Mouse (Mus musculus): ENCODE results near the gene Lyrm1. TPM values are rescaled to one million over a fixed set of nuclear protein-coding genes. Genes with fewer than 3 reads are reported as not detected.

Gene Lyrm1
- total RNA-seq (2023), result 1 to 10 TPM; 3.9 to 5.8 TPM

GRCm38 (mm10) chr7:119895639-119896512 is at the start of gene Lyrm1, which contains the start of gene Dcun1d3:
Gene Lyrm1 (plus strand): TSS chr7:119895861.
Gene Dcun1d3 (minus strand): TSS chr7:119896298.

Other genes with a start within 250 kb of the Lyrm1 start
- not detected for gene Acsm4, start 205.8 kb upstream of the Lyrm1 start, total RNA-seq (2023)
- gene Thumpd1, start 175.1 kb upstream of the Lyrm1 start, total RNA-seq (2023), result 10 to 100 TPM; 12.0 to 15.1 TPM
- not detected for gene Acsm3, start 134.9 kb upstream of the Lyrm1 start, total RNA-seq (2023)
- gene Rexo5, start 101.9 kb upstream of the Lyrm1 start, total RNA-seq (2023), result 10 to 100 TPM; 12.6 to 21.6 TPM
- gene Eri2, start 101.8 kb upstream of the Lyrm1 start, total RNA-seq (2023), result 1 to 10 TPM; 4.4 to 5.1 TPM
- gene Dcun1d3, start 437 bp downstream of the Lyrm1 start, total RNA-seq (2023), result 10 to 100 TPM; 15.6 to 22.6 TPM
- not detected for gene Dnah3, start 199.4 kb downstream of the Lyrm1 start, total RNA-seq (2023)
- 10 to 100 TPM in 1 of 2 experiments, 1 to 10 TPM in 1; 8.2 to 10.7 TPM for gene Tmem159, start 206.5 kb downstream of the Lyrm1 start, total RNA-seq (2023)
- not detected for gene Zp2, start 249.4 kb downstream of the Lyrm1 start, total RNA-seq (2023)

Data from neutrophil, adult 59 days (primary cell).